Mouse (Mus musculus) kidney, embryonic 16.5 days (tissue): ENCODE data around the gene P2ry10b. TPM values are rescaled to one million over a fixed set of nuclear protein-coding genes. Genes with fewer than 3 reads are reported as not detected.

Experiments used
- ATAC-seq: fragments of 200-750 bp; cut with Nextera tagmentation; 2 replicates; pipeline ENCODE4 v1.8.0; 2017; ENCODE audit warnings: moderate TSS enrichment; ENCODE audit not compliant: low FRiP score, low TSS enrichment
- H3K27ac ChIP-seq: fragments of 300-500 bp; sonication (generic); 2 replicates; pipeline ENCODE4 v1.5.1; 2014; ENCODE audit warnings: low read length
- H3K27me3 ChIP-seq: fragments of 300-500 bp; sonication (generic); 2 replicates; pipeline ENCODE4 v1.6.1; 2014; ENCODE audit warnings: low read length, control low read depth, mixed read lengths; ENCODE audit not compliant: insufficient read depth
- H3K36me3 ChIP-seq: fragments of 300-500 bp; sonication (generic); 2 replicates; pipeline ENCODE4 v1.6.1; 2014; ENCODE audit warnings: low read length, control low read depth, mixed read lengths; ENCODE audit not compliant: insufficient read depth
- H3K4me1 ChIP-seq: fragments of 300-500 bp; sonication (generic); 2 replicates; pipeline ENCODE4 v1.6.1; 2014; ENCODE audit warnings: low read length, control low read depth, mixed read lengths; ENCODE audit not compliant: insufficient read depth
- H3K4me2 ChIP-seq: fragments of 300-500 bp; sonication (generic); replicated peaks from 2 replicates; pipeline ENCODE4 v1.6.1; 2014; ENCODE audit warnings: low read depth, low read length
- H3K4me3 ChIP-seq: fragments of 300-500 bp; sonication (generic); 2 replicates; pipeline ENCODE4 v1.5.1; 2014; ENCODE audit warnings: mild to moderate bottlenecking, low read length
- H3K9ac ChIP-seq: fragments of 300-500 bp; sonication (generic); replicated peaks from 2 replicates; pipeline ENCODE4 v1.6.1; 2014; ENCODE audit warnings: low read length
- H3K9me3 ChIP-seq: fragments of 300-500 bp; sonication (generic); 2 replicates; pipeline ENCODE4 v1.6.1; 2016; ENCODE audit warnings: low read length, control low read depth
- WGBS: fragments of 180-500 bp; shearing (Covaris S2); extraction: QIAGEN DNeasy Blood & Tissue Kit; methylation state at CpG from one replicate; pipeline ENCODE4 v1.1.7; 2014; 5-methylcytosine and 5-hydroxymethylcytosine counted together
- polyA plus RNA-seq: library from polyadenylated mRNA; unstranded; fragments of >200 nt; fragmentation: Nextera tagmentation; extraction: Ambion mirVana; gene quantifications from 2 replicates; pipeline ENCODE4 v1.2.1, GENCODE M21; 2015

P2ry10b gene
- polyA plus RNA-seq, 1 experiment from 2014 or later, result 0.82 TPM

- WGBS, result 14% methylated on average over 1 of the region's 1 CpGs
- no peaks in the 10 kb centered on the region for H3K9me3 ChIP-seq
- H3K4me2 ChIP-seq, result no peak overlapping the region
- ATAC-seq, result no peak
- no peak overlapping the region for H3K9ac ChIP-seq
- no peaks in the 10 kb centered on the region for H3K4me1 ChIP-seq
- H3K36me3 ChIP-seq, result no peaks in the 10 kb centered on the region
- H3K27me3 ChIP-seq, result no peaks in the 10 kb centered on the region
- H3K4me3 ChIP-seq, result no peak overlapping the region
- no peak overlapping the region for H3K27ac ChIP-seq
These were observed 19.6 kb downstream of the P2ry10b start for GRCm38 (mm10) chrX:107168281-107168680.

DNA sequence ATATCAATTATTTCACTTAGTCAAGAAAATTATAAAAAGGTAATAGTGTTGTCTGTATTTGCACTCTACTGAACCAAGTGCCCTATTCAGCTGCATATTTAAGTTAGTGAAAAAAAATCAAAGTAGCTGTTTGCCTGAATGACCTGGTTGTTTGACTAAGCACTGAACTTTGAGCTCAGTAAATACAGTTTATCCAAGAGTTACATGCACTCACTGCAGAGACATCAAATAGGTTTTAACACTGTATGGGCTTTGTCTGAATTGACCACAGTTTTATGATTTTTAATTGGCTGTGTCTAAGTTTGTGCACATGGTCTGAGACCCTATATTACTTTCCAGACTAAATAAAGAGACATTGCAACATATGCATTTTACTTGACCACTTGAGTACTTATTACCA lies 20.4 kb downstream of the P2ry10b start:
- Histone ChIP-seq H3K36me3 (no peaks in the 10 kb centered on the region), H3K27me3 (no peaks in the 10 kb centered on the region), H3K9ac (no peak overlapping the region), H3K4me3 (no peak overlapping the region), H3K9me3 (no peaks in the 10 kb centered on the region), H3K27ac (no peak overlapping the region), H3K4me2 (no peak overlapping the region), H3K4me1 (no peaks in the 10 kb centered on the region)
- ATAC-seq, result no peak

GRCm38 (mm10) chrX:107178742-107179141 lies 30.0 kb downstream of the P2ry10b start:
- no peaks in the 10 kb centered on the region for H3K4me1 ChIP-seq
- no peak overlapping the region for H3K27ac ChIP-seq
- ATAC-seq, result no peak
- no peaks in the 10 kb centered on the region for H3K27me3 ChIP-seq
- WGBS, result 52% methylated on average over 1 of the region's 1 CpGs
- H3K4me3 ChIP-seq, result no peak overlapping the region
- H3K4me2 ChIP-seq, result no peak overlapping the region
- H3K9ac ChIP-seq, result no peak overlapping the region
- no peaks in the 10 kb centered on the region for H3K36me3 ChIP-seq
- no peaks in the 10 kb centered on the region for H3K9me3 ChIP-seq

GRCm38 (mm10) chrX:107217577-107218090 lies 68.9 kb downstream of the P2ry10b start:
- no peaks in the 10 kb centered on the region for H3K36me3 ChIP-seq
- H3K9me3 ChIP-seq, result no peaks in the 10 kb centered on the region
- no peak overlapping the region for H3K4me2 ChIP-seq
- no peak overlapping the region for H3K4me3 ChIP-seq
- H3K4me1 ChIP-seq, result no peaks in the 10 kb centered on the region
- H3K27ac ChIP-seq, result no peak overlapping the region
- no peak overlapping the region for H3K9ac ChIP-seq
- H3K27me3 ChIP-seq, result no peaks in the 10 kb centered on the region; the same call in 1 of the 2 replicates
- 85% methylated on average over 2 of the region's 2 CpGs for WGBS
- no peak for ATAC-seq

Other genes with a start within 250 kb of the P2ry10b start
- gene Lpar4, start 228.3 kb upstream of the P2ry10b start, polyA plus RNA-seq, result 13.6 and 14.2 TPM in 2 replicates
- gene P2ry10, start 60.4 kb upstream of the P2ry10b start, polyA plus RNA-seq, result 0.05 TPM in 1 of 2 replicates, not detected in the other
- not detected in 2 replicates for gene Gpr174, start 107.0 kb downstream of the P2ry10b start, polyA plus RNA-seq